Mouse (Mus musculus) kidney, adult 11 months (tissue): ENCODE results near the gene Cit.
A peak's percentile ranks its signal among the peaks of the same experiment; 100 is the strongest.

Source experiments
- DNase-seq: peaks from one replicate; pipeline ENCODE4 v3.0.0; 2022

Gene Cit

GRCm38 (mm10) chr5:116016542-116016941 is 171.5 kb downstream of the Cit start:
- DNase-seq: no peak

- no peak for DNase-seq
Observed at GRCm38 (mm10) chr5:116017391-116017790, 172.3 kb downstream of the Cit start.

DNA sequence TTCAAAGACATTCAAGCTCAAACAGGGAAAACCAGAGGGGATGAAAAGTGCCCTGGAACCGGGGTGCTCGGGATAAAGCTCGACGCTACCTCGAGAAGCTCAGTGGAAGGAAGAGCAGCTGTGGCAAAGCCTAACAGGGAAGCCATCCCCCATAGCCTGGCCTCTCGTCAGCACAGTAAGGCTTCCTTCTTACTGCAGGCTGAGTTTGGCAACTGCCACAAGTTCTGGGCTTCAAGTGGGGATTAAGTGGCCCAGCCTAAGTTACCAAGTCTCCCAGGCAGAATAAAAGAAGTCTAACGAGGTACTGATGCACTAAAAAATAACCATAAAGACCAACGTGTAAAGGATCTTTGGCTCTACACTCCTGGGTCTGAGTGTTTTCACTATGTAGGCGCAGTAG is 173.1 kb downstream of the Cit start:
- DNase-seq: no peak

GRCm38 (mm10) chr5:116018784-116019183 is 173.7 kb downstream of the Cit start:
- DNase-seq: peak; percentile 87

- peak; percentile 71 for DNase-seq
Observed at GRCm38 (mm10) chr5:116019371-116019770, 174.3 kb downstream of the Cit start.

- no peak for DNase-seq
Observed at GRCm38 (mm10) chr5:116021552-116021951, 176.5 kb downstream of the Cit start.

DNA sequence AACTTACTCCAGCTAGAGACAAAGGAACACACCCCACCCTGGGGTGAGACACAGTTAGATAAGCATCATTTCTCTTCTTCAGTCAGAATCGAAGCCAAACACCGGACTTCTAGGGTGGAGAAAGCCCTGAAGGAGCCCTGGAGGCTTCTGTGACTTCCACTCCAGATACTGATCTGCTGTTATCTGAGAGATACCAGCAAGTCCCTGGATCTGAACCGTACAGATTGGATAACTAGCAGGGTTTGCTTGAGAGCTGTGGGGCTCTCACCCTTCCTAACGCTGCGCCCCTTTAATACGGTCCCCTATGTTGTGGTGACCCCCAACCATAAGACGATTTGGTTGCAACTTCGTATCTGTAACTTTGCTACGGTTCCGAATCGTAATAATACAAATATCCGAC is 177.1 kb downstream of the Cit start:
- DNase-seq: no peak

- DNase-seq: no peak
Observed at GRCm38 (mm10) chr5:116022658-116023200, 177.7 kb downstream of the Cit start.

GRCm38 (mm10) chr5:116023251-116023661 is 178.2 kb downstream of the Cit start:
- peak; percentile 82 for DNase-seq

GRCm38 (mm10) chr5:116023821-116024284 is 178.8 kb downstream of the Cit start:
- no peak for DNase-seq

DNA sequence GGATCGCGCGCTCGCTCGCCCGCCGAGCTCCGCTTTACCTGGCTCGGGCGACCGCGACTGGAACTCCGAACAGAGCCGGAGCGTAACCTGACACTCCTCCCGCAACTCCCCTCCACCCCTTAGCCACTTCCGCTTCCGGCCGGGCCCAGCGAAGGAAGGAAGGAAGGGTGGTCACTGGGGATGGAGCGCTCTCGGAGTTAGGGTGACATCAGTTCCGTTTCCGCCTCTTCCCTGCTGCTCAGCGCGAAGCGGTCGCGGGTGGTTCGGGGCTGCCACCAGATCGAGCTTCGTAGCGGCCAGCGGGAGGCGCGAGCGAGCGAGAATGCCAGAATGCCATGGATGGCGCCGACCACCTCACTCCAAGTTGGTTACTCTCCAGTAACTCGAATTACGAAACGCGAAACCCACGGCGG is 179.3 kb downstream of the Cit start, which contains the start of gene Prkab1:
Gene Prkab1 (minus strand): TSS at position 182 of the 413 bp plus-strand sequence.
- DNase-seq: peak; percentile 93

DNA sequence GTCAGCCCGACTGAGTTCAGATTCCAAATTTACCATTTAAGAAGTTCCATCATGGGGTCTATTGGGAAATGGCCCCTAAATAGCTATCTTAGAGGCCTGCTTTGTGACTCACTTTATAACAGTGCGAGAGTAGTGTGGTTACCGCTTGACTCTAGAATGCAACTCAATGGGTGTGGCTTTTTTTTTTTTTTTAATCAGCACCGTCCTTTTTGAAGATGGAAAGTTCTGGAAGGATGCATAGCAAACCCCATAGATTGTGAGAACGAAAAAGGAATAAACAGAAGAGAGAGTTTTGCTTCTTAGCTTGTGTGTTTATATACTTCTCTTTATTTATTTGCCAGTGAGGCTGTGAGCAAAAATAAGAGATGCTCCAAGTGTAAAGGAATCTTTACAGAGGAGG is 181.0 kb downstream of the Cit start:
- DNase-seq: no peak

GRCm38 (mm10) chr5:116026561-116026960 is 181.5 kb downstream of the Cit start:
- DNase-seq: no peak

DNA sequence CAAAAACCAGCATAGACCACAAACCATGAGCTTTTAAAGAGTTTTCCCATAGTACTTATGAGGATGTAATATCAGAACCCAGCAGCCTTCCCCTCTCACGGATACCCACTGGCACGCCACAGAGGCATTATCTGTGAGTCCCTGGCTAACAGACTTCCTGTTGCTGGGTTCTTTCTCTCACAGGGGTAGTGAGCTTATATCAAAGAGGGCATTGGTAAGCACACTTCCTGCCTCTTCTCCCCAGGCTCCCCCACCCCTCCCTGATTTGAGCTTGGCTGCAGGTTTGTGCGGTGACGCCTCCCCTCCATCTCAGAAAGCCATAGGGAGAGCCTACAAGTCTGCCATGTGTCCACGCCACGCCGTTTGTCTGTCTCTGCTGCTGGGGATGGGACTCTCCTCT is 184.0 kb downstream of the Cit start:
- DNase-seq: no peak

DNA sequence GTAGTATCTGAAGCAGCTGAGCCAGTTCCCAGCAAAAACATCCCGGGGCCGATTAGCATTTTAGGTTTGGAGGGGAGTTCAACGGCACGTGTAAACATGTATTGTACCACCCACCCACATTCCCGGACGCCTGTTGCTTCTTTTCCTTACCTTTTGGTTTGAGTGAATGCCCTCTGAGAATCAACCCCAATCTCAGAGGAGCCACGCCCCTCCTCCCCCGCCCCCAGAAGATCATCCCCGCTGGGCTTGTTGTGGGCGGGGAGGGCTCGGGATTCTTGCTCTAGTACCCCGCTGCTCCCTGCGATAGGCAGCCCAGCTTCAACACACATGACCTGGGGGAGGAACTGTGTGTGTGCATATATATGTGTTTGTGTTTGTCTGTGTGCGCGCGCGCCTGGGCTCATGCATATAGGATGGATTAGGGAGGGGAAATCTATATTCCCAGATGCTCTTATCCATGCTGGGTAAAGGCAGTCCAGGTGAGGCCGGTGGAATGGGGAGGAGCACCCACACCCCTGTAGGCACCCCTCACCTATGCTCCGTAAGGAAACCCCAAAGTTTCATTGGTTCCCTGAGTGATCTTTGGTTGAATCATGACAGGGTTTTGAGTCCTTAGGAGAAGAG is 185.6 kb downstream of the Cit start:
- no peak for DNase-seq

- DNase-seq: no peak
Observed at GRCm38 (mm10) chr5:116031190-116031577, 186.1 kb downstream of the Cit start.

DNA sequence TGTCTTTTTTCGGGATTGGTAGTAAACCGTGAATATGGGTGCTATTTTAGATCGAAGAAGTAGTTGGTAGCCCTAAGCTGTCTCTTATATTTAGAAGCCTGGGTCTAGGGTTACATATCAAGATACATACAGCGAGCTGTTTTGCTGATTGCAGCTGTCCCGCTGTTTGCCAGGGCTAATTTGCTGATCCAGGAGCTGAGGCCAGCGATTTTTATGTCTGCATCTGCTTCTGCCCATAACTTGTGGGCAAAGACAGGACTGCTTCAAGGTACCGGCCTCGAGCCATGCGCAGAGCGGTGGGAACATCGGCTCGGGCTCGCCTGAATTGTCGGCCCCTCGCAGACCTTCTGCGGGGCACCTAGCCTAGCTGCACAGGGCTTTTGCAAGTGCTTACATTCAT is 191.4 kb downstream of the Cit start:
- DNase-seq: no peak

GRCm38 (mm10) chr5:116037731-116038130 is 192.7 kb downstream of the Cit start:
- DNase-seq: no peak

DNA sequence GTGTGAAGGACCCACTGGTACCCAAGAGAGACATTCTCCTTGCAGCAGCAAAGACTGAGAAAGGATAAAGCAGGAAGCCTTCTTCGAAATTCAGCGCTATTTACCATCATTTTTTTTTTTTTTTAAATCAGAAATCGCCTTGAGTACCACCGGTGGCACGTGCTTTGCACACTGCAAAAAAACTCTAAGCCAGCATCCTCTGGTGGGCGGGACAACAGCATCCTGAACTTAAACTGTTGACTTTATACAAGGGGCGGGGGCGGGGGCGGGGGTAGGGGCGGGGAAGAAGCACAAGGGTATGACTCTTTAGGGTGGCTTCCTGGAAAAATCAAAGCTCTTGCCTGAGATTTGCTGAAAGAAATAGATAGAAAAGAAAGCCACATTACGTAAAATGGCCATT is 194.6 kb downstream of the Cit start:
- DNase-seq: no peak

- no peak for DNase-seq
Observed at GRCm38 (mm10) chr5:116042241-116042640, 197.2 kb downstream of the Cit start.

GRCm38 (mm10) chr5:116045581-116045980 is 200.5 kb downstream of the Cit start:
- DNase-seq: no peak

DNA sequence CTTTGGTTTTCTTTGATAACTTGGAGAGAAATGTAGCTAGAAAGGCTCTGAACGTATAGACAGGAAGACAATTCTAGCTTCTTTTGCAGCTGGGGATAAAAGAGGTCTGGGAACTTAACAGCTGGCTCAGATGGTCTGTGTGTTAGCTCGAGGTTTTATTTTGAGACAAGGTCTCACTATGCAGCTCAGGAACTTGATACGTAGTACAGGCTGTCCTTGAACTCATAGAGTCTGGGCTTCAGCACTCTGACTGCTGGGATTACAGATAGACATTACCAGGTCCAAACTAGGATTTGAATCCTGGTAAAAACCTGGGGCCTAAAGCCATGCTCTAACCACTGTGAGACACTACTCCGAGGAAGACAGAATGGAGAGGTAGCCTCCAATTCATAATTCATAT is 201.2 kb downstream of the Cit start:
- no peak for DNase-seq

DNA sequence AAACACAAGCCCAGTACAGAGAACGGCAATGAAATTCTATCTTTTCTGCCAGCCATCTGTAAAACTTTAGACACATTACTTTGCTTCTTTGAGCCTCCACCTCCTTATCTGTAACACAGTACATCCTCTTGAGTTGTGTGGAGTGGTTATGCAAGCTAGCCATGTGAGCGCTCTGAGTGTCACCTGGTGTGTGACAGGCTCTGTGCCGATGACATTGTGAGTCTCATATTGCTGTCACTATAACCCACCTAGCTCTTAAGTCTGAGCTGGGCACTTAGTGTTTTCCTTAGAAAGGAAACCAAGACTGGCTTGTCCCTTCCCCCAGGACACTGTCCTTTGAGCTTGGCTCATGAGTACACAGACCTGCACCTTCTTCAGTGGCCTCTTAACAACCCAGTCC is 203.2 kb downstream of the Cit start:
- DNase-seq: no peak

- DNase-seq: no peak
Observed at GRCm38 (mm10) chr5:116049821-116050220, 204.7 kb downstream of the Cit start.

- DNase-seq: peak; percentile 14
Observed at GRCm38 (mm10) chr5:116052171-116052570, 207.1 kb downstream of the Cit start.
